Mouse (Mus musculus) MEL (cell line): ENCODE results near the gene Trim10. TPM values are rescaled to one million over a fixed set of nuclear protein-coding genes. Genes with fewer than 3 reads are reported as not detected.

ENCODE experiments used
- DNase-seq: peaks from one replicate; pipeline ENCODE4 v3.0.0; 2011; ENCODE audit warnings: low read depth, low spot score
- H3K27ac ChIP-seq: 2 replicates; pipeline ENCODE4 v1.5.1; 2012; ENCODE audit warnings: low read depth, mild to moderate bottlenecking, control low read depth, low read length, moderate library complexity; ENCODE audit not compliant: control insufficient read depth
- H3K27me3 ChIP-seq, 2 experiments: fragments of 150-350 bp in 1 of 2; sonication (generic) in 1 of 2; 2 replicates each; pipeline ENCODE4 v1.6.1; 2012; ENCODE audit warnings: low read length in 2 of 2, mild to moderate bottlenecking in 2 of 2, improper control_type of control experiment in 1 of 2, moderate library complexity in 1 of 2; ENCODE audit not compliant: insufficient read depth in 2 of 2, control insufficient read depth in 1 of 2
- H3K36me3 ChIP-seq, 2 experiments: 2 replicates each; pipeline ENCODE4 v1.6.1; 2012 to 2014; ENCODE audit warnings: low read length in 2 of 2, improper control_type of control experiment in 1 of 2, inconsistent platforms in 1 of 2, mild to moderate bottlenecking in 1 of 2; ENCODE audit not compliant: insufficient read depth in 2 of 2, control insufficient read depth in 1 of 2
- H3K4me1 ChIP-seq, 2 experiments: fragments of 150-350 bp in 1 of 2; sonication (generic) in 1 of 2; 2 replicates each; pipeline ENCODE4 v1.6.1; 2012; ENCODE audit warnings: low read length in 2 of 2, improper control_type of control experiment in 1 of 2, mild to moderate bottlenecking in 1 of 2; ENCODE audit not compliant: insufficient read depth in 2 of 2, control insufficient read depth in 1 of 2
- H3K4me3 ChIP-seq, 2 experiments: fragments of 150-350 bp in 1 of 2; sonication (generic) in 1 of 2; 2 replicates each; pipeline ENCODE4 v1.5.1; 2012; ENCODE audit warnings: low read depth in 2 of 2, low read length in 2 of 2, mild to moderate bottlenecking in 2 of 2, moderate library complexity in 2 of 2, control low read depth in 1 of 2, improper control_type of control experiment in 1 of 2; ENCODE audit not compliant: control insufficient read depth in 1 of 2, insufficient read depth in 1 of 2
- H3K79me2 ChIP-seq: 2 replicates; pipeline ENCODE4 v1.6.1; 2012; ENCODE audit warnings: mild to moderate bottlenecking, low read length, moderate library complexity; ENCODE audit not compliant: control insufficient read depth, poor library complexity, insufficient read depth
- H3K9ac ChIP-seq: 2 replicates; pipeline ENCODE4 v1.6.1; 2012; ENCODE audit warnings: low read depth, mild to moderate bottlenecking, control low read depth, low read length, moderate library complexity; ENCODE audit not compliant: control insufficient read depth, poor library complexity, severe bottlenecking
- H3K9me3 ChIP-seq: fragments of 150-350 bp; sonication (generic); replicated peaks from 2 replicates; pipeline ENCODE4 v1.6.1; 2012; ENCODE audit warnings: mild to moderate bottlenecking, low read length, improper control_type of control experiment, moderate library complexity; ENCODE audit not compliant: insufficient read depth
- BHLHE40 ChIP-seq: IDR thresholded peaks from 2 replicates; pipeline ENCODE4 v1.6.1; 2012; ENCODE audit warnings: low read depth, mild to moderate bottlenecking, inconsistent platforms, low read length, improper control_type of control experiment, borderline replicate concordance
- CHD1 ChIP-seq: IDR thresholded peaks from 2 replicates; pipeline ENCODE4 v1.6.1; 2012; ENCODE audit warnings: low read depth, mild to moderate bottlenecking, inconsistent platforms, low read length, improper control_type of control experiment
- CHD2 ChIP-seq: IDR thresholded peaks from 2 replicates; pipeline ENCODE4 v1.6.1; 2011; ENCODE audit warnings: low read length, improper control_type of control experiment
- CTCF ChIP-seq, 3 experiments: IDR thresholded peaks in 2 of 3; conservative IDR thresholded peaks in 1 of 3; 2 replicates each; pipeline ENCODE4 v1.5.1; 2011 to 2012; ENCODE audit warnings: low read length in 3 of 3, low read depth in 2 of 3, mild to moderate bottlenecking in 2 of 3, improper control_type of control experiment in 1 of 3, inconsistent platforms in 1 of 3, mixed read lengths in 1 of 3, moderate library complexity in 1 of 3; ENCODE audit not compliant: control insufficient read depth in 1 of 3, insufficient read depth in 1 of 3, poor library complexity in 1 of 3, severe bottlenecking in 1 of 3
- EP300 ChIP-seq, 2 experiments: IDR thresholded peaks; 2 replicates each; pipeline ENCODE4 v1.6.1; 2011; ENCODE audit warnings: improper control_type of control experiment in 2 of 2, low read length in 2 of 2, low read depth in 1 of 2, mild to moderate bottlenecking in 1 of 2
- ETS1 ChIP-seq: IDR thresholded peaks from 2 replicates; pipeline ENCODE4 v1.6.1; 2012; ENCODE audit warnings: low read depth, mild to moderate bottlenecking, inconsistent platforms, low read length, improper control_type of control experiment, moderate library complexity
- GATA1 ChIP-seq: IDR thresholded peaks from 2 replicates; pipeline ENCODE4 v1.6.1; 2011; ENCODE audit warnings: low read depth, low read length, improper control_type of control experiment
- JUND ChIP-seq: IDR thresholded peaks from 2 replicates; pipeline ENCODE4 v1.6.1; 2011; ENCODE audit warnings: low read depth, mild to moderate bottlenecking, improper control_type of control experiment, low read length
- MAX ChIP-seq: IDR thresholded peaks from 2 replicates; pipeline ENCODE4 v1.6.1; 2011; ENCODE audit warnings: low read length, improper control_type of control experiment
- MXI1 ChIP-seq: IDR thresholded peaks from 2 replicates; pipeline ENCODE4 v1.6.1; 2011; ENCODE audit warnings: mild to moderate bottlenecking, low read depth, low read length, improper control_type of control experiment
- MYB ChIP-seq: IDR thresholded peaks from 2 replicates; pipeline ENCODE4 v1.6.1; 2011; ENCODE audit warnings: mild to moderate bottlenecking, low read depth, low read length, improper control_type of control experiment
- MYC ChIP-seq: IDR thresholded peaks from 2 replicates; pipeline ENCODE4 v1.6.1; 2011; ENCODE audit warnings: low read depth, mild to moderate bottlenecking, low read length, improper control_type of control experiment, moderate library complexity
- NELFE ChIP-seq: IDR thresholded peaks from 2 replicates; pipeline ENCODE4 v1.6.1; 2011; ENCODE audit warnings: low read depth, low read length, improper control_type of control experiment
- POLR2AphosphoS2 ChIP-seq: IDR thresholded peaks from 2 replicates; pipeline ENCODE4 v1.6.1; 2011; ENCODE audit warnings: low read length, improper control_type of control experiment
- POLR2AphosphoS5 ChIP-seq: IDR thresholded peaks from 2 replicates; pipeline ENCODE4 v1.6.1; 2012; ENCODE audit warnings: low read depth, borderline replicate concordance, mild to moderate bottlenecking, inconsistent platforms, low read length, moderate library complexity, mixed read lengths
- RCOR1 ChIP-seq: IDR thresholded peaks from 2 replicates; pipeline ENCODE4 v1.6.1; 2012; ENCODE audit warnings: low read depth, mild to moderate bottlenecking, inconsistent platforms, low read length, improper control_type of control experiment
- SIN3A ChIP-seq: IDR thresholded peaks from 2 replicates; pipeline ENCODE4 v1.6.1; 2012; ENCODE audit warnings: low read length, improper control_type of control experiment, inconsistent platforms
- TAL1 ChIP-seq: IDR thresholded peaks from 2 replicates; pipeline ENCODE4 v1.6.1; 2012; ENCODE audit warnings: mild to moderate bottlenecking, inconsistent platforms, low read length, moderate library complexity, mixed read lengths
- TBP ChIP-seq: IDR thresholded peaks from 2 replicates; pipeline ENCODE4 v1.8.0; 2011; ENCODE audit warnings: low read depth, low read length, improper control_type of control experiment
- UBTF ChIP-seq: IDR thresholded peaks from 2 replicates; pipeline ENCODE4 v1.6.1; 2012; ENCODE audit warnings: low read depth, mild to moderate bottlenecking, inconsistent platforms, low read length, improper control_type of control experiment, moderate library complexity, borderline replicate concordance; ENCODE audit not compliant: insufficient read depth
- USF1 ChIP-seq: IDR thresholded peaks from 2 replicates; pipeline ENCODE4 v1.6.1; 2014; ENCODE audit warnings: low read depth, mild to moderate bottlenecking, inconsistent platforms, low read length, improper control_type of control experiment, moderate library complexity
- USF2 ChIP-seq, 2 experiments: IDR thresholded peaks; 2 replicates each; pipeline ENCODE4 v1.6.1; 2011 to 2012; ENCODE audit warnings: improper control_type of control experiment in 2 of 2, low read length in 2 of 2, borderline replicate concordance in 1 of 2, inconsistent platforms in 1 of 2, low read depth in 1 of 2, mild to moderate bottlenecking in 1 of 2; ENCODE audit not compliant: insufficient read depth in 1 of 2
- ZC3H11A ChIP-seq: IDR thresholded peaks from 2 replicates; pipeline ENCODE4 v1.6.1; 2012; ENCODE audit warnings: low read depth, mild to moderate bottlenecking, inconsistent platforms, low read length, improper control_type of control experiment
- ZKSCAN1 ChIP-seq: IDR thresholded peaks from 2 replicates; pipeline ENCODE4 v1.6.1; 2012; ENCODE audit warnings: low read depth, mild to moderate bottlenecking, inconsistent platforms, low read length, improper control_type of control experiment, moderate library complexity
- ZMIZ1 ChIP-seq: IDR thresholded peaks from 2 replicates; pipeline ENCODE4 v1.6.1; 2012; ENCODE audit warnings: low read depth, mild to moderate bottlenecking, inconsistent platforms, low read length, improper control_type of control experiment, moderate library complexity
- ZNF384 ChIP-seq: IDR thresholded peaks from 2 replicates; pipeline ENCODE4 v1.6.1; 2012; ENCODE audit warnings: low read depth, mild to moderate bottlenecking, inconsistent platforms, low read length, improper control_type of control experiment
- polyA plus RNA-seq, 2 experiments: library from polyadenylated mRNA; stranded (reverse) in 1 of 2; unstranded in 1 of 2; fragments of >175 nt in 1 of 2; fragments of >200 nt in 1 of 2; gene quantifications; 2 replicates each; pipeline versions ENCODE4 v1.2.1 to v1.2.4; 2012; ENCODE audit warnings: low replicate concordance in 2 of 2, low read depth in 1 of 2; ENCODE audit not compliant: insufficient read length in 2 of 2, insufficient read depth in 1 of 2, missing spikeins in 1 of 2
- total RNA-seq: library from RNA; depleted of rRNA; stranded (reverse); fragments of 300-350 nt; gene quantifications from 2 replicates; pipeline ENCODE4 v1.2.3, GENCODE M21; 2012

Trim10 gene
- total and polyA plus RNA-seq, 3 experiments = 30.2 to 30.4 TPM; not detected in 1

- no peak overlapping the region for H3K27ac ChIP-seq
- no peak for TF ChIP-seq ZKSCAN1
- no peak for TF ChIP-seq MYC
- TF ChIP-seq GATA1 = no peak
- no peak for TF ChIP-seq POLR2AphosphoS5
- no peak for TF ChIP-seq TBP
- TF ChIP-seq USF2 (IDR thresholded peaks at IDR 0.05; ENCODE audit: borderline replicate concordance in 1 of 2, insufficient read depth in 1 of 2, low read depth in 1 of 2, low read length in 2 of 2) = no peak
- no peak for TF ChIP-seq RCOR1
- TF ChIP-seq CHD2 = no peak
- TF ChIP-seq ZNF384 = no peak
- TF ChIP-seq EP300 (IDR thresholded peaks at IDR 0.05; ENCODE audit: low read depth in 1 of 2, low read length in 2 of 2) = no peak
- TF ChIP-seq CTCF (IDR thresholded peaks at IDR 0.05 in 2 of 3, conservative IDR thresholded peaks at IDR 0.05 in 1 of 3; ENCODE audit: control insufficient read depth in 1 of 3, insufficient read depth in 1 of 3, low read depth in 2 of 3, low read length in 3 of 3, poor library complexity in 1 of 3, severe bottlenecking in 1 of 3) = no peak
- no peak for TF ChIP-seq CHD1
- TF ChIP-seq ZC3H11A = no peak
- no peak for TF ChIP-seq MYB
- TF ChIP-seq JUND = no peak
- no peak for TF ChIP-seq UBTF
- no peak for TF ChIP-seq BHLHE40
- no peak for TF ChIP-seq MXI1
- TF ChIP-seq SIN3A = no peak
- TF ChIP-seq, all 39 proteins: peak for 0
- Histone ChIP-seq H3K4me1 (no peaks in the 10 kb centered on the region), H3K27me3 (no peaks in the 10 kb centered on the region), H3K4me3 (no peak overlapping the region), H3K36me3 (no peaks in the 10 kb centered on the region), H3K9ac (no peak overlapping the region), H3K79me2 (no peaks in the 10 kb centered on the region), H3K9me3 (no peaks in the 10 kb centered on the region)
- no peak for DNase-seq
These were observed 13.9 kb upstream of the Trim10 start for GRCm38 (mm10) chr17:36855484-36855883.

GRCm38 (mm10) chr17:36856236-36856635 is 13.1 kb upstream of the Trim10 start:
- TF ChIP-seq MYC (no peak), BHLHE40 (no peak), ZMIZ1 (no peak), EP300 (IDR thresholded peaks at IDR 0.05; ENCODE audit: low read depth in 1 of 2, low read length in 2 of 2) (no peak), TAL1 (no peak), JUND (no peak), USF1 (no peak), NELFE (no peak), POLR2AphosphoS2 (no peak), MAX (no peak), TBP (no peak), UBTF (no peak), CHD1 (no peak), ETS1 (no peak), USF2 (IDR thresholded peaks at IDR 0.05; ENCODE audit: borderline replicate concordance in 1 of 2, insufficient read depth in 1 of 2, low read depth in 1 of 2, low read length in 2 of 2) (no peak), GATA1 (no peak), ZKSCAN1 (no peak), ZC3H11A (no peak), MYB (no peak)
- TF ChIP-seq, all 39 proteins: peak for 0
- H3K36me3 ChIP-seq = no peaks in the 10 kb centered on the region
- no peak overlapping the region for H3K9ac ChIP-seq
- no peaks in the 10 kb centered on the region for H3K27me3 ChIP-seq
- H3K4me3 ChIP-seq = no peak overlapping the region
- no peaks in the 10 kb centered on the region for H3K9me3 ChIP-seq
- no peak for DNase-seq
- H3K4me1 ChIP-seq = no peaks in the 10 kb centered on the region
- H3K27ac ChIP-seq = no peak overlapping the region
- H3K79me2 ChIP-seq = no peaks in the 10 kb centered on the region
